Mouse (Mus musculus) T-helper 17 cell (primary cell): ENCODE measurements around the gene Sap25.

Source experiments
- in situ Hi-C, 2 experiments: fragments of 300-600 bp; cut with MboI, MseI; formaldehyde crosslinking; loops; 1 replicate in 1 of 2; 2 replicates in 1 of 2; pipeline ENCODE4 v1.15.1; 2025; ENCODE audit warnings: high pct_unique_total_duplicates in 2 of 2

Gene Sap25

GRCm38 (mm10) chr5:137627991-137628390, 13.1 kb upstream of the Sap25 start:
- in situ Hi-C loops, result no loop called here

DNA sequence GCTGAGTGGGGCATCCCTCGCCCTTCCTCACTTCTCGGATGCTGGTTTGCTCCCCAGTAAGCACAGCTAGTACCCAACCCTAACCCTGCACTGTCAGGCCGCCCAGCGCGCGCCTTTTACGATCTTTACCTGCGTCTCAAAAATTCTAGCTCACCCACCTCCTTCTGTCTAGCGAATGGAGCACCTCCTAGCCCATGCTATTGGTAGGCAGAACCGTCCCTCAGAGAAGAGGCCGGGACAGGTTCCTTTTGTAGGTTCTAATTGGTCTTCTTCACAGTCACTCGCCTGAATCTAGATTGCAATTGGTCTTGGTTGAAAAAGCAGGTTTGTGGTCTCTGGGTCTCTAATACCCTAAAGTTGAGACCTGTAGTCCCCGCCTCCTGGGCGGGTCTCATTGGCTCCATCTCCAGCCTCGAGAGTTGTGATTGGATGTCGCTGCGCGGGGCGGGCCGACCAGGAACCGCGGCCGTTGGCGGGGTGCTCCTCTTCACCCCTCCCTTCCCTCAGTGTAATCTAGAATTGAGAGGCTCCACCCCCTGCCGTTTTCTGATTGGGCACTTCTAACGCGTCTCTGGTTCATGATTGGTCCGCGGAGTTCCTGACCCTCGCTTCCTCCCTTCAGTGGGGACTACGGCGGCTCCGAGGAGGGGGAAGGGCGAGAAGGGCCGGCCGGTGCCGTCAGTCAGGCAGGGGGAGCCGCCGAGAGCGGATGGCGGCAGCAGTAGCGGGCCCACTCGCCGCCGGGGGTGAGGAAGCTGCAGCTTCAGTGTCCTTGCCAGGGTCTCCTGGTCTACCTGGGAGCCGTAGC, 12.4 kb upstream of the Sap25 start, which contains the start of the genes Fbxo24, Lrch4 and Gm20605:
Gene Fbxo24 (minus strand): TSS at position 505 of the 808 bp plus-strand sequence.
Gene Lrch4 (plus strand): TSS at position 624 of the 808 bp plus-strand sequence.
Gene Gm20605 (plus strand): TSS at position 678 of the 808 bp plus-strand sequence.
- in situ Hi-C loops, result no loop called here

- in situ Hi-C loops, result no loop called here
Observed at GRCm38 (mm10) chr5:137629306-137629721, 11.8 kb upstream of the Sap25 start.

GRCm38 (mm10) chr5:137629906-137630545, 11.1 kb upstream of the Sap25 start:
- in situ Hi-C loops, result no loop called here

- in situ Hi-C loops, result no loop called here
Observed at GRCm38 (mm10) chr5:137630602-137631001, 10.5 kb upstream of the Sap25 start.

DNA sequence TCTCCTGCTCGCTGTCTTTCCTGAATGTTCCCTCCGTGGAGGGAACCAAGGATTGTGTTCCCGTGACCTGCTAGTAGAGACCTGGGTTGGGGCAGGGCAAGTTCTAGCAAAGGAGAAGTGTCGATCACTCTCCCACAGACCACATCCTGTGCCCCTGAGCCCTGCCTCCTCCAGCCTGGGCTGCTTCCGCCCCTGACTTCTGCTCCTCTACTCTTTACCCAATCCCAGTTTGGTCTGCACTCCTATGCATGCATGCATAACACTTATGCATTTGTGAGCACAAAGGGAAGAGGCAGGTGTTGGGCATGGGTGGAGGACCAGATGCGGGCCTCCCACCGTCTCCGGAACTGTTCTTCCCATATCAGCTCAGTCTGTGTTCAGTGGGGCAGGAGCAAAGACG, 10.0 kb upstream of the Sap25 start:
- in situ Hi-C loops, result no loop called here

DNA sequence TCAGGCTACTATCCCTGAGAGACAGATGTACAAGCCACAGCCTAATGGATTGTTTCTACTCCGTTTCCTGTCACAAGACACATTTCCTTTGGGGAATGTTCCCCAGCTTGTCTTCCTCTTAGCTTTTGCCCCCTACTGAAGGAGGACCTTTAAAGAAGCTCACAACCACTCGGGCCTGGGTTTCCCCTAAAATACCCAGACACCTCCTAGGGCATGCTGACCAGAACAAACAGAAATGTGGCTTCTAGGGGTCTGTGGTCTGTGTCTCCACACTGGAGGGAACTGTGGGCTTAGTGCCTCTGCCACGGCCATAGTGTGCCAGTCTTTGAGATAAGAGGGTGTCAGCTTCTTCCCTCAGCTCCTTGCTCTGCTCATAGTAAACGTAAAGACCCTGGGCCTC, 9.5 kb upstream of the Sap25 start:
- in situ Hi-C loops, result no loop called here

DNA sequence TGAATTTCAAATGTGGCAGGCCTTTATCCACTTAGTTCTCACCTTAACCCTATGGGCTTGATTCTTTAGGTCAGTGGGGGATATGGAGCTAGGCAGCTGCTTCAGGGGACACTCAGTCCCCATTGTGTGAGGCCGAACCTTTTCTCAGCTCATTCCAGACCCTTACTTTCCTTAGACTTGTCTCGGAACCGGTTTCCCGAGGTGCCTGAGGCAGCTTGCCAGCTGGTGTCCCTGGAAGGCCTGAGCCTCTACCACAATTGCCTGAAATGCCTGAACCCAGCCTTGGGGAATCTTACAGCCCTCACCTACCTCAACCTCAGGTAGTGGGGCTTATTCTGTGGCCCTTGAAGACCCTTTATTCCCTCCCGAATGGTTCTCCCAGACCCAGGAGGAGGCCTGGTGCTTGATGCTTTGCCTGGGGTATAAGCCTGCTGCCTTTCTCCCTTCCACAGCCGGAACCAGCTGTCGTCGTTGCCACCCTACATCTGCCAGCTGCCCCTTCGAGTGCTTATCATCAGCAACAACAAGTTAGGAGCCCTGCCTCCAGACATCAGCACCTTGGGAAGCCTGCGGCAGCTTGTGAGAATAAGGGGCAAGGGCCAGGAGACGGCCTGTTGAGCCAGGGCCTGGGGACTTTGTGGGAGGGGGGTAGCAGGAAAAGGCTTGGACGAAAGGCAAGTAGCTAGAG, 7.6 kb upstream of the Sap25 start:
- in situ Hi-C loops, result no loop called here

- in situ Hi-C loops, result no loop called here
Observed at GRCm38 (mm10) chr5:137639472-137639871, 1.7 kb upstream of the Sap25 start.

- in situ Hi-C loops, result no loop called here
Observed at GRCm38 (mm10) chr5:137642886-137643285, 1.8 kb downstream of the Sap25 start.

DNA sequence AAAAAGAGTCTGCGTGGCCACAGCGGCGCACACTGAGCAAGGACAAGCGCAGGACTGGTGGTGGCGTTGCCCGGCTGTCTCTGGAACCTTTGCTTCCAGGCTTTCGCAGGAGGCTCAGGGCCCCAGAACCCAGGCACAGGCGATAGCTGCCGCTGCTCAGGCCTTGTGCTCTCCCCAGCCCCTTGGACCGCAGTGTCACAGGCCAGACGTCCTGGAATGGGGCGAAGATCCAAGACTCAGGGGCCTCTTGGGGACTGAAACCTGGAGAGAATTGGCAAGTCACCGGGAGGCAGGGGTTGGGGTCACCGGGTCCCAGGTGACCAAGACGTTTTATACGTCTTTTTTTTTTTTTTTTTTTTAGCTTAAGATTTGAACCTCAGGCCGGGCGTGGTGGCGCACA, 3.4 kb downstream of the Sap25 start:
- in situ Hi-C loops, result no loop called here

- in situ Hi-C loops, result no loop called here
Observed at GRCm38 (mm10) chr5:137645091-137645651, 4.0 kb downstream of the Sap25 start.

- in situ Hi-C loops, result no loop called here
Observed at GRCm38 (mm10) chr5:137645652-137646091, 4.5 kb downstream of the Sap25 start, which contains the start of gene Irs3. Gene Irs3, minus strand, starts transcription at chr5:137645714.

GRCm38 (mm10) chr5:137647827-137648601, 6.9 kb downstream of the Sap25 start:
- in situ Hi-C loops, result no loop called here

DNA sequence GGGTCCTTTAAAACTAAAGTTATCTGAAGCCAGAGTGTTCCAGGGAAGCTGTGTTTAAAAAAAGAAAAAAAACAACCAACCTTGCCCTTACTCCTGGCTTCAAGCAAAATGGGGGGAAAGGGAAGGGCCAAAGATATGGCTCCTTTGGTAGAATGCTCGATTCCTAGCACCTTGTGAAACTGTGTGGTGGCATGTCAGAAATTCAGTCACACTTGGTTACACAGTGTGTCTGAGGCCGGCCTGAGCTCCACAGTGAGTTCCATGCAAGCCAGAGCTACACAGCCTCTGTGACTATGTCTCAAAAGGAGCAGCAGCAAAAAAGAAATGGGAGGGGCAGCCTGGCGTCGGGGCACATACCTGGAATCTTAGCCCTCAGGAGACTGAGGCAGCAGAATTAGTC, 8.1 kb downstream of the Sap25 start:
- in situ Hi-C loops, result no loop called here

DNA sequence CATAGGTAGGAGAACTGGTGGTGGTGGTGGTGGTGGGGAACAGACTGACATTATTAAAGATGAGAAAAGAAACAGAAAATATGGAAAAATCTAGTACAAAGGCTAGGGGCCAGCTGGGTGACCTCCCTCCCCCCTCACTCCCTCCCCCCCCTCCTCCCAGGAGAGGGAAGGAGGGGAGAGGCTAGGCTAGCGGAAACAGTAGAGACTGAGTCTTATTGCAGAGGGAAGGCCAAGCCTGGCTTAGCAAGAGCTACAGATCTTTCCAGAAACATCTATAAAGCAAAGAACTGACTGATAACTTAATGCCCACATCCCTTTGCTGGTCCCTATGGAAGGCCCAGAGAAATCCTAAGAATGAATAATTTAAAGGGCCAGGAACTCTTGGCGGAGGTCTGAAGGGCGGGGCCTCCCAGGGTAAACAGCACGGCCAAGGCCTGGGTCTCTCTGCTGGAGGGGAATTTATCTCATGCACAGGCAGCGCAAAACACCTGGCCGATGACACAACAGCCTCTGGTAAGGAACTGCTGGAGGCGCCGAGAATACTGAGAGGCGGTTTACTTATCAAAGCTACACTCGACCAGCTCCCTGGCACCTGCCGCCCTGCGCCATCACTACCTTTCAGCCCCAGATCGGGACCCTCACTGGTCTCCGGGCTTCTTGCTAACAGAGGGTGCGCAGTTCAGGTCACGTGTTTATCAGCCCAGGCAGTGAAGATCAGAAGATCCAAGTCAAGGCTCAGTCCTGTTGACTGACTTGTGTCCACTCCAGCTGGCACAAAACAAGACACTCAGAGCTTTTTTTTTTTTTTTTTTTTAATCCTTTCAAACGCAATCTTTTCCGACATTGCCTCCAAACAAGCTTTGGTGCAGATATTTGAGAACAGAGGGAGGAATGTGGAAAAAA, 8.8 kb downstream of the Sap25 start:
- in situ Hi-C loops, result loop anchor here (5.0 kb wide), 2 partner anchors 107 to 112 kb away; no protein-coding TSS in a partner anchor

DNA sequence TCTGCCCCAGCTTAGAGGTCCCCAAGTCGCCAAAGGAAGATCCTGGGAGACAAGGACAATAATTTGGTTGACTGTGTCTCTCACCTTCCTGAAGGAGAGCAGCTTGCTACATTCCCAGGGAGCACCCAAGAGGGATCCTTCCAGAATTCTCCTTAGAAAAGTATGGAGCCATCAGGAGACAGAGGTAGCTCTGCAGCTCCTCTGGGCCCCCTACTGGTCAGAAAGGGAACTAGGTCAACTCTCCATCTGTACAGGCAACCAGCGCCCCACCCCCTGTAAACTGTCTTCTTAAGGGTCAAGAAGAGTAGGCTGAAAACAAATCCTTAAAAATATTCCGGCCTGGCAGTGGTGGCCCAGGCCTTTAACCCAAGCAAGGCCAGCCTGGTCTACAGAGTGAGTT, 11.3 kb downstream of the Sap25 start:
- in situ Hi-C loops, result loop anchor here (5.0 kb wide), 2 partner anchors 105 to 110 kb away; no protein-coding TSS in a partner anchor

GRCm38 (mm10) chr5:137653366-137653765, 12.2 kb downstream of the Sap25 start:
- in situ Hi-C loops, result loop anchor here (5.0 kb wide), 2 partner anchors 104 to 109 kb away; no protein-coding TSS in a partner anchor

- in situ Hi-C loops, result loop anchor here (5.0 kb wide), 2 partner anchors 103 to 108 kb away; no protein-coding TSS in a partner anchor
Observed at GRCm38 (mm10) chr5:137654746-137655145, 13.6 kb downstream of the Sap25 start.

GRCm38 (mm10) chr5:137656977-137657376, 15.8 kb downstream of the Sap25 start:
- in situ Hi-C loops, result no loop called here
